Mouse (Mus musculus) brown adipose tissue, adult 24 weeks (tissue): ENCODE data around the gene Inpp5b. TPM values are rescaled to one million over a fixed set of nuclear protein-coding genes. Genes with fewer than 3 reads are reported as not detected.
A peak's percentile ranks its signal among the peaks of the same experiment; 100 is the strongest.

Experiments used
- H3K27ac ChIP-seq: fragments of 200-500 bp; replicated peaks from 2 replicates; pipeline ENCODE4 v1.5.1; 2012; ENCODE audit warnings: low read depth, mild to moderate bottlenecking, low read length
- H3K4me1 ChIP-seq: fragments of 200-500 bp; 2 replicates; pipeline ENCODE4 v1.6.1; 2012; ENCODE audit warnings: low read length, mixed read lengths; ENCODE audit not compliant: control insufficient read depth, insufficient read depth, insufficient read length
- H3K4me3 ChIP-seq: fragments of 200-500 bp; 2 replicates; pipeline ENCODE4 v1.5.1; 2012; ENCODE audit warnings: low read depth, mild to moderate bottlenecking, low read length, moderate library complexity; ENCODE audit not compliant: insufficient read depth
- polyA plus RNA-seq: library from polyadenylated mRNA; stranded (reverse); fragments of >200 nt; gene quantifications from 2 replicates; pipeline ENCODE4 v1.2.4, GENCODE M21; 2012; ENCODE audit not compliant: missing spikeins, insufficient read depth, insufficient read length

Inpp5b gene
- polyA plus RNA-seq, 1 experiment = 15.7 TPM

GRCm38 (mm10) chr4:124849631-124850260 is 108.1 kb downstream of the Inpp5b start:
- peak overlapping the region; percentile 68 for H3K4me3 ChIP-seq
- peak overlapping the region; percentile 60 for H3K27ac ChIP-seq

GRCm38 (mm10) chr4:124850261-124850913 is 108.7 kb downstream of the Inpp5b start, which contains the start of gene Yrdc:
Gene Yrdc, plus strand, starts transcription at chr4:124850679.
- H3K27ac ChIP-seq = peak within 1 kb of the TSS; percentile 60
- peaks cover 2% of the 10 kb centered on the region; the same call in 1 of the 2 replicates for H3K4me1 ChIP-seq
- H3K4me3 ChIP-seq = peak within 1 kb of the TSS; percentile 72

More at GRCm38 (mm10) chr4:124849631-124850260, 108.1 kb downstream of the Inpp5b start:
- H3K4me1 ChIP-seq = peaks cover 2% of the 10 kb centered on the region; the same call in 1 of the 2 replicates

Other genes starting within 250 kb of the Inpp5b start
- gene 3100002H09Rik, start 131.0 kb upstream of the Inpp5b start, polyA plus RNA-seq = not detected in 2 replicates
- gene Pou3f1, start 85.0 kb upstream of the Inpp5b start, polyA plus RNA-seq = 0.52 TPM in 1 of 2 replicates, not detected in the other
- gene Utp11, start 48.2 kb upstream of the Inpp5b start, polyA plus RNA-seq = 20.9 and 27.6 TPM in 2 replicates
- gene Fhl3, start 41.1 kb upstream of the Inpp5b start, polyA plus RNA-seq = 10.7 and 14.1 TPM in 2 replicates
- gene Sf3a3, start 27.1 kb upstream of the Inpp5b start, polyA plus RNA-seq = 19.2 and 21.2 TPM in 2 replicates
- 6.2 and 6.9 TPM in 2 replicates for gene Mtf1, start 60.3 kb downstream of the Inpp5b start, polyA plus RNA-seq
- gene Yrdc, start 108.8 kb downstream of the Inpp5b start, polyA plus RNA-seq = 15.8 and 17.4 TPM in 2 replicates
- 37.8 and 44.1 TPM in 2 replicates for gene 1110065P20Rik, start 109.3 kb downstream of the Inpp5b start, polyA plus RNA-seq
- 0.42 TPM in 1 of 2 replicates, not detected in the other for gene Maneal, start 120.3 kb downstream of the Inpp5b start, polyA plus RNA-seq
- gene Epha10, start 139.0 kb downstream of the Inpp5b start, polyA plus RNA-seq = not detected in 2 replicates
- 3.9 and 7.2 TPM in 2 replicates for gene 9930104L06Rik, start 195.2 kb downstream of the Inpp5b start, polyA plus RNA-seq
- not detected in 2 replicates for gene Cdca8, start 197.5 kb downstream of the Inpp5b start, polyA plus RNA-seq
- not detected in 2 replicates for gene Rspo1, start 244.6 kb downstream of the Inpp5b start, polyA plus RNA-seq